8 mouse cellular contexts compared by ENCODE assay signal in genomic region chr7:4130686-4131452, GRCm38 (mm10). TPM values are rescaled to one million over a fixed set of nuclear protein-coding genes. Genes with fewer than 3 reads are reported as not detected.
A peak's percentile ranks its signal among the peaks of the same experiment; 100 is the strongest.
DNase-seq lines count a peak whose midpoint lies in the region; ATAC-seq and TF ChIP-seq lines count a peak whose summit lies in the region.

No protein-coding gene starts in this region.

- no peaks in the 10 kb centered on the region for H3K27me3 ChIP-seq in ES-Bruce4 (ENCODE audit: control insufficient read depth, insufficient read depth, low read length, poor library complexity, severe bottlenecking)
- H3K27me3 ChIP-seq in heart, postnatal 0 days (ENCODE audit: control insufficient read depth, insufficient read depth, low read length): no peaks in the 10 kb centered on the region
- H3K27me3 ChIP-seq in lung, embryonic 15.5 days: no peaks in the 10 kb centered on the region

- ATAC-seq in heart, postnatal 0 days (ENCODE audit: insufficient read depth, low read depth): peak; percentile 52; the same call in 1 of the 2 replicates
- peak; percentile 48 for ATAC-seq in lung, embryonic 15.5 days (ENCODE audit: borderline replicate concordance, extremely low read depth, low FRiP score, low TSS enrichment)

- peak; percentile 95 for DNase-seq in brain, adult 2 months (ENCODE audit: low read depth, low spot score)
- peak; percentile 69 for DNase-seq in heart, postnatal 0 days (ENCODE audit: low spot score)
- peak; percentile 82 to 94 for DNase-seq in kidney, postnatal 36 days
- peak; percentile 78 for DNase-seq in retina, adult 2 months (ENCODE audit: low read depth, low spot score)
- peak; percentile 86 for DNase-seq in urinary bladder, postnatal 14 days (ENCODE audit: low spot score)

- H3K9me3 ChIP-seq in ES-Bruce4 (replicated peaks; ENCODE audit: control insufficient read depth, insufficient read depth, low read length, poor library complexity, severe bottlenecking): no peaks in the 10 kb centered on the region
- H3K9me3 ChIP-seq in heart, postnatal 0 days (replicated peaks; ENCODE audit: control insufficient read depth, low read length): no peaks in the 10 kb centered on the region
- no peaks in the 10 kb centered on the region for H3K9me3 ChIP-seq in lung, embryonic 15.5 days

- 29% methylated on average over 13 of the region's 13 CpGs for WGBS in heart, postnatal 0 days
- 28% methylated on average over 13 of the region's 13 CpGs for WGBS in lung, embryonic 15.5 days

- 0 out of 2 replicates have a peak, but pooled peaks have one; percentile 49 for TF ChIP-seq EP300 in ES-Bruce4 (IDR thresholded peaks at IDR 0.05; ENCODE audit: insufficient read depth, low read depth, low read length)
- TF ChIP-seq EP300 in heart, postnatal 0 days (IDR thresholded peaks at IDR 0.05; ENCODE audit: low read depth): no peak

- no peak overlapping the region for H3K4me2 ChIP-seq in heart, postnatal 0 days (ENCODE audit: low read depth, low read length)
- H3K4me2 ChIP-seq in lung, embryonic 15.5 days: no peak overlapping the region

- TF ChIP-seq POLR2A in ES-Bruce4 (IDR thresholded peaks at IDR 0.05; ENCODE audit: insufficient read depth, low read length): no peak
- no peak for TF ChIP-seq POLR2A in embryonic fibroblast, embryonic 13.5 days (IDR thresholded peaks at IDR 0.05; ENCODE audit: low read depth, low read length)

- H3K36me3 ChIP-seq in ES-Bruce4 (ENCODE audit: control insufficient read depth, insufficient read depth, low read length, poor library complexity, severe bottlenecking): 0 out of 2 replicates have a peak, but pooled peaks cover 2% of the 10 kb centered on the region
- H3K36me3 ChIP-seq in heart, postnatal 0 days (replicated peaks; ENCODE audit: control insufficient read depth, insufficient read depth, low read length): no peaks in the 10 kb centered on the region
- H3K36me3 ChIP-seq in lung, embryonic 15.5 days: no peaks in the 10 kb centered on the region

- H3K27ac ChIP-seq in ES-Bruce4 (ENCODE audit: insufficient read depth, low read length): no peak overlapping the region
- no peak overlapping the region for H3K27ac ChIP-seq in embryonic fibroblast, embryonic 13.5 days (ENCODE audit: insufficient read depth, low read length)
- no peak overlapping the region for H3K27ac ChIP-seq in heart, postnatal 0 days (ENCODE audit: low read depth)
- no peak overlapping the region for H3K27ac ChIP-seq in lung, embryonic 15.5 days

- no peak overlapping the region for H3K9ac ChIP-seq in ES-Bruce4 (ENCODE audit: low read depth, poor library complexity, severe bottlenecking)
- H3K9ac ChIP-seq in heart, postnatal 0 days (replicated peaks; ENCODE audit: low read depth, low read length): no peak overlapping the region
- 0 out of 2 replicates have a peak overlapping the region, but pooled peaks have one; percentile 10 for H3K9ac ChIP-seq in lung, embryonic 15.5 days

- H3K4me3 ChIP-seq in ES-Bruce4 (ENCODE audit: low read depth, low read length): no peak overlapping the region
- H3K4me3 ChIP-seq in embryonic fibroblast, embryonic 13.5 days (ENCODE audit: insufficient read depth, low read length): no peak overlapping the region
- H3K4me3 ChIP-seq in heart, postnatal 0 days (ENCODE audit: low read depth, low read length): no peak overlapping the region
- no peak overlapping the region for H3K4me3 ChIP-seq in lung, embryonic 15.5 days

- peak; percentile 97 for TF ChIP-seq CTCF in ES-Bruce4 (IDR thresholded peaks at IDR 0.05; ENCODE audit: low read depth, low read length)
- TF ChIP-seq CTCF in embryonic fibroblast, embryonic 13.5 days (IDR thresholded peaks at IDR 0.05; ENCODE audit: borderline replicate concordance, insufficient read depth, low read length): peak; percentile 94
- peak; percentile 90 for TF ChIP-seq CTCF in heart, postnatal 0 days (IDR thresholded peaks at IDR 0.05; ENCODE audit: low read depth)

- H3K4me1 ChIP-seq in ES-Bruce4 (ENCODE audit: control insufficient read depth, insufficient read depth, low read length): peaks cover 4% of the 10 kb centered on the region
- no peaks in the 10 kb centered on the region for H3K4me1 ChIP-seq in embryonic fibroblast, embryonic 13.5 days (ENCODE audit: control insufficient read depth, insufficient read depth, low read length)
- no peaks in the 10 kb centered on the region; the same call in 1 of the 2 replicates for H3K4me1 ChIP-seq in heart, postnatal 0 days (ENCODE audit: control insufficient read depth, insufficient read depth)
- peaks cover 14% of the 10 kb centered on the region for H3K4me1 ChIP-seq in lung, embryonic 15.5 days

RNA-seq across cellular contexts. Expression of gene Leng8, which starts 6.0 kb away (rescaled TPM):
- polyA plus RNA-seq in ES-Bruce4 (2011; ENCODE audit: insufficient read depth, insufficient read length, low read depth, missing spikeins): 96.3 and 98.5 TPM in 2 replicates
- 62.7 and 81.4 TPM in 2 replicates for polyA plus RNA-seq in embryonic fibroblast, embryonic 13.5 days (2011; ENCODE audit: insufficient read length, low read depth, missing spikeins)
- 112 and 139 TPM in 2 replicates for total RNA-seq in heart, postnatal 0 days (2014; rRNA removed; ENCODE audit: low replicate concordance)
- polyA plus RNA-seq in heart, postnatal 0 days (2015; fragmentation: Nextera tagmentation; extraction: Ambion mirVana): 12.9 and 16.0 TPM in 2 replicates
- 52.5 and 59.0 TPM in 2 replicates for polyA plus RNA-seq in lung, embryonic 15.5 days (2015; fragmentation: Nextera tagmentation; extraction: Ambion mirVana)

RNA-seq across cellular contexts. Expression of gene Ttyh1, which starts 11.7 kb away (rescaled TPM):
- 22.1 and 25.0 TPM in 2 replicates for polyA plus RNA-seq in ES-Bruce4 (2011; ENCODE audit: insufficient read depth, insufficient read length, low read depth, missing spikeins)
- polyA plus RNA-seq in embryonic fibroblast, embryonic 13.5 days (2011; ENCODE audit: insufficient read length, low read depth, missing spikeins): 0.94 and 1.9 TPM in 2 replicates
- 4.2 and 5.0 TPM in 2 replicates for total RNA-seq in heart, postnatal 0 days (2014; rRNA removed; ENCODE audit: low replicate concordance)
- 0.45 and 1.1 TPM in 2 replicates for polyA plus RNA-seq in heart, postnatal 0 days (2015; fragmentation: Nextera tagmentation; extraction: Ambion mirVana)
- 2.1 and 2.2 TPM in 2 replicates for polyA plus RNA-seq in lung, embryonic 15.5 days (2015; fragmentation: Nextera tagmentation; extraction: Ambion mirVana)

RNA-seq across cellular contexts. Expression of gene Leng9, which starts 19.3 kb away (rescaled TPM):
- 0.53 and 0.73 TPM in 2 replicates for polyA plus RNA-seq in ES-Bruce4 (2011; ENCODE audit: insufficient read depth, insufficient read length, low read depth, missing spikeins)
- polyA plus RNA-seq in embryonic fibroblast, embryonic 13.5 days (2011; ENCODE audit: insufficient read length, low read depth, missing spikeins): 2.3 and 2.5 TPM in 2 replicates
- 0.27 and 3.1 TPM in 2 replicates for total RNA-seq in heart, postnatal 0 days (2014; rRNA removed; ENCODE audit: low replicate concordance)
- polyA plus RNA-seq in heart, postnatal 0 days (2015; fragmentation: Nextera tagmentation; extraction: Ambion mirVana): 3.6 and 3.8 TPM in 2 replicates
- 3.9 and 4.5 TPM in 2 replicates for polyA plus RNA-seq in lung, embryonic 15.5 days (2015; fragmentation: Nextera tagmentation; extraction: Ambion mirVana)

RNA-seq across cellular contexts. Expression of gene Cdc42ep5, which starts 33.8 kb away (rescaled TPM):
- 28.1 and 33.8 TPM in 2 replicates for polyA plus RNA-seq in ES-Bruce4 (2011; ENCODE audit: insufficient read depth, insufficient read length, low read depth, missing spikeins)
- polyA plus RNA-seq in embryonic fibroblast, embryonic 13.5 days (2011; ENCODE audit: insufficient read length, low read depth, missing spikeins): 26.5 and 26.9 TPM in 2 replicates
- 34.0 and 37.4 TPM in 2 replicates for total RNA-seq in heart, postnatal 0 days (2014; rRNA removed; ENCODE audit: low replicate concordance)
- 21.0 and 25.0 TPM in 2 replicates for polyA plus RNA-seq in heart, postnatal 0 days (2015; fragmentation: Nextera tagmentation; extraction: Ambion mirVana)
- polyA plus RNA-seq in lung, embryonic 15.5 days (2015; fragmentation: Nextera tagmentation; extraction: Ambion mirVana): 39.8 and 41.0 TPM in 2 replicates
